ENCODE assay signal across 14 mouse cellular contexts in the genomic region with DNA sequence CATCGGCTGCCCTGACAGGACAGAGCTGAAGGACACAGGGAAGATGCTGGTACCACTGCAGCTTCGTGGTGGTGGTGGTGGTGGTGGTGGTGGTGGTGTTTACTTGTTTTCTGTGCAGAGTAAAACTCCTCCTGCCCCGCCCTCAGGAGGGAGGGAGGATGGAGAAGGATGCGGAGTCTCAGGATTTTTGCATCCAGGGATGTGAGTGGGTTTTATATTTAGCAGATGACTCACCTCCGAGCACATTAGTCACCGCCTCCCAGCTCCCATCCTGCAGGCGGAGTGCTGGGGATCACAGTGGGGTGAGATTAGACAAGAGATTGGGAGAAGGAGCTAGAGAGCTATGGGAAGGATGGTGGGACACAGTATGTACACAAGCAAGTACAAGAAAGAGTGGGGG. TPM values are rescaled to one million over a fixed set of nuclear protein-coding genes. Genes with fewer than 3 reads are reported as not detected.
DNase-seq lines count a peak whose midpoint lies in the region; ATAC-seq and TF ChIP-seq lines count a peak whose summit lies in the region.
"Had no signal": no experiment of that assay in that cellular context is flagged by ENCODE, and none has a peak within 500 bp of the region (broad histone marks: within the 10 kb centered on the region; RNA-seq: fewer than 3 reads in every experiment).

No protein-coding gene starts in this region.

- ATAC-seq in forebrain, embryonic 12.5 days (ENCODE audit: low FRiP score) = no peak

- 81% methylated on average over 7 of the region's 7 CpGs for WGBS in forebrain, embryonic 12.5 days

- H3K36me3 ChIP-seq in forebrain, embryonic 12.5 days (replicated peaks) = no peaks in the 10 kb centered on the region
- H3K36me3 ChIP-seq: liver, embryonic 13.5 days had no signal

- no peaks in the 10 kb centered on the region for H3K9me3 ChIP-seq in forebrain, embryonic 12.5 days
- H3K9me3 ChIP-seq: liver, embryonic 13.5 days had no signal

- no peak for TF ChIP-seq CTCF in layer of hippocampus, adult 2 months (conservative IDR thresholded peaks at IDR 0.05)

- H3K27me3 ChIP-seq in forebrain, embryonic 12.5 days = 0 out of 2 replicates have a peak, but pooled peaks cover 5% of the 10 kb centered on the region
- H3K27me3 ChIP-seq: liver, embryonic 13.5 days had no signal

- H3K27ac ChIP-seq in layer of hippocampus, adult 2 months = peak overlapping the region; percentile 74
- H3K27ac ChIP-seq in forebrain, embryonic 12.5 days = no peak overlapping the region
- H3K27ac ChIP-seq: liver, embryonic 13.5 days; macrophage had no signal

- DNase-seq in layer of hippocampus, adult 2 months (ENCODE audit: low spot score in 2 of 2) = peak; percentile 44 to 80
- no peak for DNase-seq in layer of hippocampus, postnatal 25 days (ENCODE audit: extremely low spot score in 1 of 2, low spot score in 1 of 2)
- peak; percentile 82 for DNase-seq in cerebellum, adult 11-12 months
- peak; percentile 40 to 59 for DNase-seq in frontal cortex, postnatal 10 days (ENCODE audit: low spot score in 2 of 2)
- peak; percentile 54 for DNase-seq in right cerebral cortex, postnatal 14 days
- no peak for DNase-seq in spleen, adult 12 weeks (ENCODE audit: low spot score)
- DNase-seq in urinary bladder, postnatal 36 days (ENCODE audit: low spot score in 2 of 2) = no peak
- DNase-seq: gastrocnemius, postnatal 25 days; liver, embryonic 13.5 days; thymus, postnatal 36 days had no signal

- no peak overlapping the region for H3K4me2 ChIP-seq in forebrain, embryonic 12.5 days
- H3K4me2 ChIP-seq: liver, embryonic 13.5 days had no signal

- H3K4me3 ChIP-seq in layer of hippocampus, adult 2 months = no peak overlapping the region
- H3K4me3 ChIP-seq in forebrain, embryonic 12.5 days (replicated peaks) = no peak overlapping the region
- H3K4me3 ChIP-seq: erythroblast, embryonic 14.5 days; liver, embryonic 13.5 days had no signal

- H3K9ac ChIP-seq in forebrain, embryonic 12.5 days = no peak overlapping the region
- H3K9ac ChIP-seq: liver, embryonic 13.5 days had no signal

- H3K4me1 ChIP-seq in forebrain, embryonic 12.5 days = no peaks in the 10 kb centered on the region
- H3K4me1 ChIP-seq: liver, embryonic 13.5 days had no signal

RNA-seq across cellular contexts. Expression of gene Kcna5, which starts 34.6 kb away (rescaled TPM):
- total RNA-seq in layer of hippocampus, adult 2 months (2021) = 1 to 10 TPM; 1.5 to 1.6 TPM
- 1 to 10 TPM; 1.6 to 1.7 TPM for total RNA-seq in layer of hippocampus, postnatal 25 days (2021)
- 1.6 and 2.0 TPM in 2 replicates for polyA plus RNA-seq in forebrain, embryonic 12.5 days (2016; fragmentation: Nextera tagmentation; extraction: Ambion mirVana)
- total RNA-seq: neutrophil, adult 5-6 weeks had no signal
- polyA plus RNA-seq: erythroblast, embryonic 14.5 days; macrophage had no signal

Comparison
In these comparisons a context has a peak if more than half of its experiments do, and no peak if none do; other contexts are left out.
1. DNase-seq: peak in layer of hippocampus, adult 2 months (2 of 2), cerebellum, adult 11-12 months (single experiment), frontal cortex, postnatal 10 days (2 of 2) and right cerebral cortex, postnatal 14 days (single experiment); none in layer of hippocampus, postnatal 25 days (0 of 2), spleen, adult 12 weeks (single experiment) and urinary bladder, postnatal 36 days (0 of 2).